Mouse (Mus musculus) midbrain, embryonic 14.5 days (tissue): ENCODE data around the gene Gjc2. TPM values are rescaled to one million over a fixed set of nuclear protein-coding genes. Genes with fewer than 3 reads are reported as not detected.
"Not testable (repeated sequence)": the region's sequence is repeated elsewhere in the genome, so short reads cannot be mapped to it uniquely, and the experiment has no call there.

Source experiments
- ATAC-seq: fragments of 200-750 bp; cut with Nextera tagmentation; 2 replicates; pipeline ENCODE4 v1.8.0; 2017; ENCODE audit warnings: moderate number of reproducible peaks, moderate library complexity; ENCODE audit not compliant: low FRiP score, low TSS enrichment
- DNase-seq: peaks from one replicate; pipeline ENCODE4 v3.0.0-alpha.2; 2015
- H3K27ac ChIP-seq: fragments of 300-500 bp; sonication (generic); replicated peaks from 2 replicates; pipeline ENCODE4 v1.5.1; 2014; ENCODE audit warnings: mild to moderate bottlenecking, low read depth, low read length, moderate library complexity
- H3K27me3 ChIP-seq: fragments of 300-500 bp; sonication (generic); 2 replicates; pipeline ENCODE4 v1.6.1; 2014; ENCODE audit warnings: low read length, control low read depth, mixed read lengths; ENCODE audit not compliant: control insufficient read depth, insufficient read depth
- H3K36me3 ChIP-seq: fragments of 300-500 bp; sonication (generic); 2 replicates; pipeline ENCODE4 v1.6.1; 2014; ENCODE audit warnings: low read length, control low read depth; ENCODE audit not compliant: control insufficient read depth, insufficient read depth
- H3K4me1 ChIP-seq: fragments of 300-500 bp; sonication (generic); 2 replicates; pipeline ENCODE4 v1.6.1; 2014; ENCODE audit warnings: mild to moderate bottlenecking, antibody characterized with exemption, low read length, control low read depth; ENCODE audit not compliant: control insufficient read depth, insufficient read depth
- H3K4me2 ChIP-seq: fragments of 300-500 bp; sonication (generic); 2 replicates; pipeline ENCODE4 v1.6.1; 2014; ENCODE audit warnings: mild to moderate bottlenecking, low read length, moderate library complexity
- H3K4me3 ChIP-seq: fragments of 300-500 bp; sonication (generic); replicated peaks from 2 replicates; pipeline ENCODE4 v1.5.1; 2014; ENCODE audit warnings: low read depth, low read length
- H3K9ac ChIP-seq: fragments of 300-500 bp; sonication (generic); replicated peaks from 2 replicates; pipeline ENCODE4 v1.6.1; 2014; ENCODE audit warnings: mild to moderate bottlenecking, low read length, moderate library complexity
- H3K9me3 ChIP-seq: fragments of 300-500 bp; sonication (generic); 2 replicates; pipeline ENCODE4 v1.6.1; 2016; ENCODE audit warnings: low read length, control low read depth, mixed read lengths; ENCODE audit not compliant: control insufficient read depth
- WGBS: fragments of 180-500 bp; shearing (Covaris S2); extraction: QIAGEN DNeasy Blood & Tissue Kit; methylation state at CpG from one replicate; pipeline ENCODE4 v1.1.7; 2014; 5-methylcytosine and 5-hydroxymethylcytosine counted together
- polyA plus RNA-seq: library from polyadenylated mRNA; unstranded; fragments of >200 nt; fragmentation: Nextera tagmentation; extraction: Ambion mirVana; gene quantifications from 2 replicates; pipeline ENCODE4 v1.2.1, GENCODE M21; 2014

The Gjc2 gene
- polyA plus RNA-seq, 1 experiment from 2014 or later, result 0.18 TPM

GRCm38 (mm10) chr11:59224470-59224869 lies 41.5 kb upstream of the Gjc2 start:
- Histone ChIP-seq H3K9ac (no peak overlapping the region), H3K36me3 (peaks cover 7% of the 10 kb centered on the region; the same call in 1 of the 2 replicates), H3K4me1 (peaks cover 31% of the 10 kb centered on the region), H3K4me3 (no peak overlapping the region), H3K27ac (no peak overlapping the region), H3K27me3 (no peaks in the 10 kb centered on the region), H3K4me2 (no peak overlapping the region), H3K9me3 (no peaks in the 10 kb centered on the region)
- WGBS, result 75% methylated on average over 2 of the region's 2 CpGs
- ATAC-seq (no peak), DNase-seq (no peak)

GRCm38 (mm10) chr11:59224025-59224424 lies 41.0 kb upstream of the Gjc2 start:
- Histone ChIP-seq H3K9me3 (no peaks in the 10 kb centered on the region), H3K36me3 (peaks cover 8% of the 10 kb centered on the region; the same call in 1 of the 2 replicates), H3K9ac (no peak overlapping the region), H3K27me3 (no peaks in the 10 kb centered on the region), H3K4me2 (no peak overlapping the region), H3K27ac (no peak overlapping the region), H3K4me1 (peaks cover 31% of the 10 kb centered on the region), H3K4me3 (no peak overlapping the region)
- no peak for ATAC-seq
- 97% methylated on average over 3 of the region's 3 CpGs for WGBS
- DNase-seq, result no peak

- no peak overlapping the region for H3K4me2 ChIP-seq
- ATAC-seq (no peak), DNase-seq (no peak)
- WGBS, result 89% methylated on average over 4 of the region's 4 CpGs
- no peak overlapping the region for H3K9ac ChIP-seq
- no peak overlapping the region for H3K27ac ChIP-seq
- H3K4me3 ChIP-seq, result no peak overlapping the region
- no peaks in the 10 kb centered on the region for H3K9me3 ChIP-seq
- H3K4me1 ChIP-seq, result peaks cover 27% of the 10 kb centered on the region
- no peaks in the 10 kb centered on the region for H3K27me3 ChIP-seq
- peaks cover 8% of the 10 kb centered on the region; the same call in 1 of the 2 replicates for H3K36me3 ChIP-seq
Measured at GRCm38 (mm10) chr11:59222306-59222705, 39.3 kb upstream of the Gjc2 start.

GRCm38 (mm10) chr11:59221604-59222003 lies 38.6 kb upstream of the Gjc2 start:
- Histone ChIP-seq H3K4me2 (no peak overlapping the region), H3K9ac (no peak overlapping the region), H3K9me3 (no peaks in the 10 kb centered on the region), H3K4me3 (no peak overlapping the region), H3K27ac (no peak overlapping the region), H3K4me1 (peaks cover 21% of the 10 kb centered on the region), H3K36me3 (peaks cover 8% of the 10 kb centered on the region; the same call in 1 of the 2 replicates), H3K27me3 (no peaks in the 10 kb centered on the region)
- ATAC-seq (no peak), DNase-seq (no peak)

- Histone ChIP-seq H3K4me3 (no peak overlapping the region), H3K36me3 (peaks cover 8% of the 10 kb centered on the region; the same call in 1 of the 2 replicates), H3K27ac (no peak overlapping the region), H3K4me2 (no peak overlapping the region), H3K9ac (no peak overlapping the region), H3K4me1 (peaks cover 4% of the 10 kb centered on the region; the same call in 1 of the 2 replicates), H3K9me3 (no peaks in the 10 kb centered on the region), H3K27me3 (no peaks in the 10 kb centered on the region)
- ATAC-seq (no peak), DNase-seq (peak; percentile 17)
Measured at GRCm38 (mm10) chr11:59219064-59219463, 36.1 kb upstream of the Gjc2 start.

- Histone ChIP-seq H3K4me2 (no peak overlapping the region), H3K9ac (no peak overlapping the region), H3K9me3 (no peaks in the 10 kb centered on the region), H3K27ac (no peak overlapping the region), H3K4me1 (peaks cover 4% of the 10 kb centered on the region; the same call in 1 of the 2 replicates), H3K4me3 (no peak overlapping the region), H3K27me3 (no peaks in the 10 kb centered on the region), H3K36me3 (peaks cover 6% of the 10 kb centered on the region; the same call in 1 of the 2 replicates)
- DNase-seq (no peak), ATAC-seq (no peak)
- WGBS, result 90% methylated on average over 4 of the region's 4 CpGs
Measured at GRCm38 (mm10) chr11:59218389-59218998, 35.5 kb upstream of the Gjc2 start.

- DNase-seq (no peak), ATAC-seq (no peak)
- peaks cover 4% of the 10 kb centered on the region; the same call in 1 of the 2 replicates for H3K4me1 ChIP-seq
- H3K36me3 ChIP-seq, result peaks cover 12% of the 10 kb centered on the region
- no peak overlapping the region for H3K4me3 ChIP-seq
- H3K9ac ChIP-seq, result no peak overlapping the region
- WGBS, result 97% methylated on average over 3 of the region's 3 CpGs
- no peak overlapping the region for H3K27ac ChIP-seq
- no peak overlapping the region for H3K4me2 ChIP-seq
- no peaks in the 10 kb centered on the region for H3K27me3 ChIP-seq
- H3K9me3 ChIP-seq, result no peaks in the 10 kb centered on the region
Measured at GRCm38 (mm10) chr11:59216955-59217354, 33.9 kb upstream of the Gjc2 start.

GRCm38 (mm10) chr11:59212892-59213494 lies 30.0 kb upstream of the Gjc2 start:
- no peak overlapping the region for H3K4me2 ChIP-seq
- peaks cover 30% of the 10 kb centered on the region for H3K36me3 ChIP-seq
- no peak overlapping the region for H3K9ac ChIP-seq
- H3K27ac ChIP-seq, result no peak overlapping the region
- WGBS, result 91% methylated on average over 12 of the region's 12 CpGs
- H3K4me3 ChIP-seq, result no peak overlapping the region
- H3K27me3 ChIP-seq, result no peaks in the 10 kb centered on the region
- H3K9me3 ChIP-seq, result no peaks in the 10 kb centered on the region
- H3K4me1 ChIP-seq, result peaks cover 6% of the 10 kb centered on the region
- DNase-seq, result no peak
- ATAC-seq, result no peak

GRCm38 (mm10) chr11:59212320-59212719 lies 29.3 kb upstream of the Gjc2 start:
- H3K36me3 ChIP-seq, result peaks cover 30% of the 10 kb centered on the region
- H3K27ac ChIP-seq, H3K27me3 ChIP-seq, H3K4me2 ChIP-seq, H3K9me3 ChIP-seq, ATAC-seq, H3K9ac ChIP-seq, H3K4me3 ChIP-seq, DNase-seq: not testable (repeated sequence)
- H3K4me1 ChIP-seq, result peaks cover 11% of the 10 kb centered on the region
- 86% methylated on average over 12 of the region's 12 CpGs for WGBS
